Mouse (Mus musculus) thymus, adult 2 months (tissue): ENCODE data around the gene Setd6. TPM values are rescaled to one million over a fixed set of nuclear protein-coding genes. Genes with fewer than 3 reads are reported as not detected.

Experiments
- DNase-seq: peaks from one replicate; pipeline ENCODE4 v3.0.0; 2021
- H3K27ac ChIP-seq: fragments of 200-500 bp; 2 replicates; pipeline ENCODE4 v1.5.1; 2012; ENCODE audit warnings: low read length, control low read depth; ENCODE audit not compliant: control insufficient read depth, insufficient read depth
- H3K27me3 ChIP-seq: fragments of 200-500 bp; 2 replicates; pipeline ENCODE4 v1.6.1; 2012; ENCODE audit warnings: mild to moderate bottlenecking, low read length, moderate library complexity, mixed read lengths; ENCODE audit not compliant: control insufficient read depth, insufficient read depth
- H3K36me3 ChIP-seq: fragments of 200-500 bp; 2 replicates; pipeline ENCODE4 v1.6.1; 2012; ENCODE audit warnings: mild to moderate bottlenecking, low read length, moderate library complexity; ENCODE audit not compliant: control insufficient read depth, insufficient read depth
- H3K4me1 ChIP-seq: fragments of 200-500 bp; replicated peaks from 2 replicates; pipeline ENCODE4 v1.6.1; 2012; ENCODE audit warnings: low read length; ENCODE audit not compliant: control insufficient read depth, insufficient read depth
- H3K4me3 ChIP-seq: fragments of 200-500 bp; 2 replicates; pipeline ENCODE4 v1.5.1; 2012; ENCODE audit warnings: mild to moderate bottlenecking, low read length, control low read depth, moderate library complexity; ENCODE audit not compliant: control insufficient read depth, insufficient read depth
- CTCF ChIP-seq: fragments of 200-500 bp; IDR thresholded peaks from 2 replicates; pipeline ENCODE4 v1.5.1; 2012; ENCODE audit warnings: mild to moderate bottlenecking, control low read depth, low read length, moderate library complexity, borderline replicate concordance; ENCODE audit not compliant: control insufficient read depth, poor library complexity, insufficient read depth; ENCODE audit errors: extremely low read depth
- POLR2A ChIP-seq: fragments of 200-500 bp; IDR thresholded peaks from 2 replicates; pipeline ENCODE4 v1.6.1; 2012; ENCODE audit warnings: mild to moderate bottlenecking, low read length, control low read depth, moderate library complexity; ENCODE audit not compliant: control insufficient read depth, poor library complexity, insufficient read depth; ENCODE audit errors: extremely low read depth
- WGBS: fragments of 180-500 bp; shearing (Covaris S2); methylation state at CpG from one replicate; pipeline ENCODE4 v1.1.7; 2018; 5-methylcytosine and 5-hydroxymethylcytosine counted together
- polyA plus RNA-seq: library from polyadenylated mRNA; depleted of rRNA; stranded (reverse); fragments of >200 nt; gene quantifications from 2 replicates; pipeline ENCODE4 v1.2.3, GENCODE M21; 2012

The Setd6 gene
- polyA plus RNA-seq, 1 experiment, result 12.5 TPM

DNA sequence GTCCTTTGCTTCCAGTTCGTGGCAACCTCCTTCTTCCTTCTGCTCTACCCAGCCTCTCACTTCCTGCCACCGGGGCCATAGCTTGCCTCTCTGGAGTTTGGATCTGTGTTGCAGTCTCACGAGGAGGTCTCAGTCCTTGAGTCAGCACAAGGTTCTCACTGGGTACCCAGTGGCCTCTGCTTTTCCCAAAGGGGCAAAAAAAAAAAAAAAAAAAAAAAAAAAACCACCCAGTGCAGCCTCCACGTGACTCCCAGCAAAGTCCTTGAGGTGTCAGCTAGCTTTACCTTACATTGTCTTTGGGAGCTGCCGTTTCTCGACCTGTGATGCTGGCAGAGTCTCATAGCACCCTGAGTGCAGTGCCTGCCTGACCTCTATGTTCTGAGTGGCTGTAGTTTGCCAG is 17.5 kb upstream of the Setd6 start:
- Histone ChIP-seq H3K4me1 (peaks cover 6% of the 10 kb centered on the region), H3K36me3 (no peaks in the 10 kb centered on the region), H3K27ac (no peak overlapping the region), H3K27me3 (no peaks in the 10 kb centered on the region; the same call in 1 of the 2 replicates), H3K4me3 (no peak overlapping the region)
- no peak for DNase-seq
- TF ChIP-seq POLR2A (no peak), CTCF (no peak)
- 12% methylated on average over 6 of the region's 6 CpGs for WGBS

DNA sequence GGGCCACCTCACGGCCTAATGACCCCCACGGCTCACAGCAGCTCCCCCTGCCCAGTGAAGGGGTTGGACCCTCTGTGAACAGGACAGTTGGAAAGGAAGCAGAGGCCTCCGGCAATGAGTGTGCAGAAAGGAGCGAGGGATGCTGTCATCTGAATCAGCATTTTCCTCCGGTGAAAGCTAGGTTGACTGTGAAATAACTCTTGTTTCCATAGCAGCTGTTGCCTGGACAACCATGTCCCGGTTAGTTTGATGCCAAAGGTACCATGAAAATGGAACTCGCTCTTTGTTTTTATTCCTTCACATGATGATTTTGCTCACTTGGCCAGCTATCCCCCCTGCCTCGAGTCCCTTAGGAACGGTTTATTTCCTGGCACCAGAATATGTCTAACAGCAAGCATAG is 15.4 kb upstream of the Setd6 start:
- Histone ChIP-seq H3K27ac (no peak overlapping the region), H3K4me3 (no peak overlapping the region), H3K36me3 (no peaks in the 10 kb centered on the region), H3K27me3 (no peaks in the 10 kb centered on the region), H3K4me1 (peaks cover 15% of the 10 kb centered on the region)
- TF ChIP-seq POLR2A, result no peak
- no peak for TF ChIP-seq CTCF
- WGBS, result 61% methylated on average over 9 of the region's 9 CpGs
- DNase-seq, result no peak

DNA sequence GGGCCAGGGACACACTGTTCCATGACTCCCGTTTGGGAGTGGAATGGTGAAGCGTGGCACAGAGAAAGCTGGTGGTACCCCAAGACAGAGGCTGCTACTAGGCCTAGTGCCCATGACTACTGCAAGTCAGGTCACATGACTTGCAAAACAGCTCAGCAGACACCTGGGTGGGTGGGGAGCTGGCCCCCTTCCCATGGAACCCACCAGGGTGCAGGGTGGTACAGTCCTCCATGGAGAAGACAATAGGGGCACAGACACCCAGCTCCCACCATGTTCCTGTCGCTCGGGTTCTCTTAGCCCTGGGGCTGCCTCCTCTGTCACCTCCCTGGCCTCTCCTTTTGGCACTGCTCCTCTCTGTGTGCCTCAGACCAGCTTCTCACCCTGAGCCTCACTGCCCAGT is 13.9 kb upstream of the Setd6 start:
- Histone ChIP-seq H3K36me3 (no peaks in the 10 kb centered on the region), H3K4me3 (no peak overlapping the region), H3K27ac (no peak overlapping the region), H3K4me1 (peaks cover 15% of the 10 kb centered on the region), H3K27me3 (no peaks in the 10 kb centered on the region)
- WGBS, result 91% methylated on average over 4 of the region's 4 CpGs
- TF ChIP-seq POLR2A, result no peak
- TF ChIP-seq CTCF, result no peak
- DNase-seq, result no peak

GRCm38 (mm10) chr8:95702480-95703446 is 12.9 kb upstream of the Setd6 start:
- TF ChIP-seq POLR2A (no peak), CTCF (0 out of 2 replicates have a peak, but pooled peaks have one; percentile 12)
- H3K4me3 ChIP-seq, result peak overlapping the region; percentile 45
- peaks cover 15% of the 10 kb centered on the region for H3K4me1 ChIP-seq
- peak; percentile 83 for DNase-seq
- H3K27ac ChIP-seq, result no peak overlapping the region
- H3K36me3 ChIP-seq, result no peaks in the 10 kb centered on the region
- 5% methylated on average over 34 of the region's 34 CpGs for WGBS
- H3K27me3 ChIP-seq, result no peaks in the 10 kb centered on the region

DNA sequence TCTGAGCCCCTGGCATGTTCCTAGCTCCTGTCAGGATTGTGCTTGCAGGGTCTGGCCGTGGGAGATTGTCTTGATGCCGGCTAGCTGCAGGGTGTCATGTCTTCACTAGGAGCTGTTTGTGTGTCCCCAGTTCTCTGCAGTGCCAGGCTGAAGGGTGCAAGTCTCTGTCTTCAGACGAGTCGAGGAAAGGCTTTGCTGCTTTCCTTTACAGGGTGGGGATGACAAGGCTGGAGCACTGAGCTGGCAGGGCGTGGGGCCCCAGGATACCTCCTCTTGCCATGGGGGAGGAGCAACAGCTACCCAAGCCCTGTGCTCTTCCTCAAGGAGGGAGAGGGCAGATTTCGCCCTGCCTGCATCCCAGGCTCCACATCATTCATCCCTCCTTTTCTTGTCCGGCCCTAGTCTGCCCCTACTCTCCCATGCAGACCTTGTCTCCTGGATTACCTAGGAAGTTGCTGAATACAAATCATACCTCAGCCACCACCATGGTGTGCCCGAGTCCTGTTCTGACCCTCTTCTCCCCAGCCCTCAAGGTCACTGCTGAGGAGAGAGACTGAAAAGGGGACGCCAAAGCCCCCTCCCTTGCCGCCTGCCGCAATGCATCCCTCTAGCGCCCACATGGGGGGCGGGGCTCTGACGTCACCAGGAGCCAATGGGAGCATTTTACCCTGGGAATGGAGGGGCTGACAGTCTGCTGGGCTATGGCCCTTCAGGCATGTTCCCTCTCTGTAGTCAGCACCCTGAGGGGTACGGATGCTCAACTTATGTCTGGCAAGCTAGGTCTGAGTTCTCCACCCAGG is 12.0 kb upstream of the Setd6 start:
- Histone ChIP-seq H3K27ac (no peak overlapping the region), H3K4me3 (peak overlapping the region; percentile 45), H3K36me3 (no peaks in the 10 kb centered on the region), H3K27me3 (no peaks in the 10 kb centered on the region), H3K4me1 (peaks cover 15% of the 10 kb centered on the region)
- no peak for DNase-seq
- WGBS, result 21% methylated on average over 15 of the region's 15 CpGs
- TF ChIP-seq POLR2A (no peak), CTCF (no peak)

GRCm38 (mm10) chr8:95704538-95704937 is 11.1 kb upstream of the Setd6 start:
- no peaks in the 10 kb centered on the region for H3K36me3 ChIP-seq
- DNase-seq, result no peak
- no peaks in the 10 kb centered on the region for H3K27me3 ChIP-seq
- WGBS, result 91% methylated on average over 3 of the region's 3 CpGs
- H3K4me1 ChIP-seq, result peaks cover 15% of the 10 kb centered on the region
- no peak overlapping the region for H3K27ac ChIP-seq
- TF ChIP-seq CTCF (no peak), POLR2A (no peak)
- H3K4me3 ChIP-seq, result no peak overlapping the region
